Mouse (Mus musculus) embryonic facial prominence, embryonic 11.5 days (tissue): ENCODE results near the gene Fam166a. TPM values are rescaled to one million over a fixed set of nuclear protein-coding genes. Genes with fewer than 3 reads are reported as not detected.

Experiments used
- ATAC-seq: fragments of 200-750 bp; cut with Nextera tagmentation; replicated peaks from 2 replicates; pipeline ENCODE4 v1.8.0; 2017; ENCODE audit warnings: low read depth; ENCODE audit not compliant: insufficient number of reproducible peaks, low FRiP score, low TSS enrichment
- DNase-seq: peaks from one replicate; pipeline ENCODE4 v3.0.0-alpha.2; 2015; ENCODE audit warnings: low spot score
- H3K27ac ChIP-seq: fragments of 300-500 bp; sonication (generic); replicated peaks from 2 replicates; pipeline ENCODE4 v1.5.1; 2014; ENCODE audit warnings: mild to moderate bottlenecking, low read depth, low read length, control low read depth
- H3K27me3 ChIP-seq: fragments of 300-500 bp; sonication (generic); 2 replicates; pipeline ENCODE4 v1.6.1; 2014; ENCODE audit warnings: mild to moderate bottlenecking, low read length, moderate library complexity, mixed read lengths; ENCODE audit not compliant: control insufficient read depth, insufficient read depth
- H3K36me3 ChIP-seq: fragments of 300-500 bp; sonication (generic); replicated peaks from 2 replicates; pipeline ENCODE4 v1.6.1; 2014; ENCODE audit warnings: low read depth, mild to moderate bottlenecking, low read length, moderate library complexity, mixed read lengths; ENCODE audit not compliant: control insufficient read depth, insufficient read depth
- H3K4me1 ChIP-seq: fragments of 300-500 bp; sonication (generic); 2 replicates; pipeline ENCODE4 v1.6.1; 2014; ENCODE audit warnings: low read length, mixed read lengths; ENCODE audit not compliant: control insufficient read depth, insufficient read depth
- H3K4me2 ChIP-seq: fragments of 300-500 bp; sonication (generic); 2 replicates; pipeline ENCODE4 v1.6.1; 2014; ENCODE audit warnings: low read depth, mild to moderate bottlenecking, control low read depth, low read length, moderate library complexity
- H3K4me3 ChIP-seq: fragments of 300-500 bp; sonication (generic); 2 replicates; pipeline ENCODE4 v1.5.1; 2014; ENCODE audit warnings: low read depth, low read length, control low read depth
- H3K9ac ChIP-seq: fragments of 300-500 bp; sonication (generic); replicated peaks from 2 replicates; pipeline ENCODE4 v1.6.1; 2014; ENCODE audit warnings: mild to moderate bottlenecking, control low read depth, low read length
- H3K9me3 ChIP-seq: fragments of 300-500 bp; sonication (generic); replicated peaks from 2 replicates; pipeline ENCODE4 v1.6.1; 2016; ENCODE audit warnings: mild to moderate bottlenecking, low read length, inconsistent platforms, mixed read lengths; ENCODE audit not compliant: control insufficient read depth
- WGBS: fragments of 180-500 bp; shearing (Covaris S2); extraction: QIAGEN DNeasy Blood & Tissue Kit; methylation state at CpG from one replicate; pipeline ENCODE4 v1.1.7; 2014; 5-methylcytosine and 5-hydroxymethylcytosine counted together
- polyA plus RNA-seq: library from polyadenylated mRNA; unstranded; fragments of >200 nt; fragmentation: Nextera tagmentation; extraction: Ambion mirVana; gene quantifications from 2 replicates; pipeline ENCODE4 v1.2.1, GENCODE M21; 2014

Gene Fam166a
- polyA plus RNA-seq, 1 experiment from 2014 or later: not detected

GRCm38 (mm10) chr2:25174866-25175689, 43.5 kb upstream of the Fam166a start:
- no peak for DNase-seq
- Histone ChIP-seq H3K4me3 (no peak overlapping the region), H3K36me3 (no peaks in the 10 kb centered on the region), H3K4me1 (peaks cover 10% of the 10 kb centered on the region), H3K9ac (no peak overlapping the region), H3K4me2 (no peak overlapping the region), H3K27me3 (peaks cover 12% of the 10 kb centered on the region), H3K9me3 (no peaks in the 10 kb centered on the region), H3K27ac (no peak overlapping the region)
- 47% methylated on average over 7 of the region's 7 CpGs for WGBS
- ATAC-seq: no peak

DNA sequence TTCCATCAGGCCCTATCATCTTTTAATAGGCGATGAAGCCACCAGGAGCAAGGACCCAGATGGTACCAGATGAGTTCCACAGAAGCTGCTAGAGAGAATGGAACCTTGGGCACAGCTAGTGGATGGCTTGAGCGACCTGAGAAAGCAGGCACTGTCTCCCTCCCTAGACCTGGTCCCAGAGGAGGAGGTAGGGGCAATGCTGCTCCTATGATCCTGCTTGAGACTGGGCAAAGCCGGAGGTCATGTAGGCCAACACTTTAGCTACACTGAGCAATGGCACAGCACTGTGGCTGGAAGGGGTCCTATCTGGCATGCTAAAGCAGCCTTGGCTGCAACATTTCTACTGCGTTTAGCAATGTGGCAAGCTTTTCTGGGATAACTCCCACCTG, 42.9 kb upstream of the Fam166a start:
- Histone ChIP-seq H3K4me3 (no peak overlapping the region), H3K9me3 (no peaks in the 10 kb centered on the region), H3K4me1 (peaks cover 10% of the 10 kb centered on the region), H3K9ac (no peak overlapping the region), H3K27ac (no peak overlapping the region), H3K27me3 (peaks cover 18% of the 10 kb centered on the region), H3K36me3 (no peaks in the 10 kb centered on the region), H3K4me2 (no peak overlapping the region)
- 78% methylated on average over 4 of the region's 4 CpGs for WGBS
- DNase-seq (no peak), ATAC-seq (no peak)

- ATAC-seq (no peak), DNase-seq (no peak)
- no peak overlapping the region for H3K27ac ChIP-seq
- no peak overlapping the region for H3K9ac ChIP-seq
- 60% methylated on average over 6 of the region's 6 CpGs for WGBS
- H3K4me1 ChIP-seq: peaks cover 10% of the 10 kb centered on the region
- H3K27me3 ChIP-seq: peaks cover 27% of the 10 kb centered on the region
- no peaks in the 10 kb centered on the region for H3K36me3 ChIP-seq
- no peaks in the 10 kb centered on the region for H3K9me3 ChIP-seq
- H3K4me2 ChIP-seq: no peak overlapping the region; the same call in 1 of the 2 replicates
- H3K4me3 ChIP-seq: no peak overlapping the region
Observed at GRCm38 (mm10) chr2:25176573-25176972, 42.0 kb upstream of the Fam166a start.

DNA sequence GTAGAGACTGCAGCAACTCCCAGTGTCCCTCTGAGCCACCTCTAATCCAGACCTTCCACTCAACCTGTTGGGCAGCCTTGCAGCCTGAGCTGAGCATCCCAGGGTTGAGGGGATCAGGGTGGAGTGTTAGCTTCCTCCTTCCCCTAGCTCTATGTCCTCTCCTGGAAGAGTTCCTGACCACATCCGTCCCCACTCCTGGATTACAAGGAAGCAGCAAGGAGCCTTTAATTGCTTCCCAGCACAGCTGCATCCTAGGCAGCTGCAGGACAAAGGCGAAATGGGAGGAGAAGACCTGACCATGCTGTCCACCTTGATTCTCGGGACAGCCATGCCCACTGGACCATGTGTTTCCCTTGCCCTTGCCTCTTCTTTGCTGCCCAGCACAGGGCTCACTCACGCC, 41.5 kb upstream of the Fam166a start:
- ATAC-seq (no peak), DNase-seq (no peak)
- Histone ChIP-seq H3K4me3 (0 out of 2 replicates have a peak overlapping the region, but pooled peaks have one; percentile 1), H3K4me1 (peaks cover 10% of the 10 kb centered on the region), H3K9me3 (no peaks in the 10 kb centered on the region), H3K27ac (no peak overlapping the region), H3K9ac (peak overlapping the region; percentile 23; the same call in 1 of the 2 replicates), H3K4me2 (peak overlapping the region; percentile 0; the same call in 1 of the 2 replicates), H3K36me3 (no peaks in the 10 kb centered on the region), H3K27me3 (peaks cover 30% of the 10 kb centered on the region)
- 42% methylated on average over 4 of the region's 4 CpGs for WGBS

GRCm38 (mm10) chr2:25177685-25178084, 40.9 kb upstream of the Fam166a start:
- H3K4me3 ChIP-seq: no peak overlapping the region
- H3K9ac ChIP-seq: no peak overlapping the region; the same call in 1 of the 2 replicates
- ATAC-seq (no peak), DNase-seq (peak; percentile 55)
- peaks cover 10% of the 10 kb centered on the region for H3K4me1 ChIP-seq
- H3K36me3 ChIP-seq: no peaks in the 10 kb centered on the region
- peaks cover 34% of the 10 kb centered on the region for H3K27me3 ChIP-seq
- H3K4me2 ChIP-seq: 0 out of 2 replicates have a peak overlapping the region, but pooled peaks have one; percentile 0
- no peaks in the 10 kb centered on the region for H3K9me3 ChIP-seq
- WGBS: 5% methylated on average over 6 of the region's 6 CpGs
- 0 out of 2 replicates have a peak overlapping the region, but pooled peaks have one; percentile 20 for H3K27ac ChIP-seq

DNA sequence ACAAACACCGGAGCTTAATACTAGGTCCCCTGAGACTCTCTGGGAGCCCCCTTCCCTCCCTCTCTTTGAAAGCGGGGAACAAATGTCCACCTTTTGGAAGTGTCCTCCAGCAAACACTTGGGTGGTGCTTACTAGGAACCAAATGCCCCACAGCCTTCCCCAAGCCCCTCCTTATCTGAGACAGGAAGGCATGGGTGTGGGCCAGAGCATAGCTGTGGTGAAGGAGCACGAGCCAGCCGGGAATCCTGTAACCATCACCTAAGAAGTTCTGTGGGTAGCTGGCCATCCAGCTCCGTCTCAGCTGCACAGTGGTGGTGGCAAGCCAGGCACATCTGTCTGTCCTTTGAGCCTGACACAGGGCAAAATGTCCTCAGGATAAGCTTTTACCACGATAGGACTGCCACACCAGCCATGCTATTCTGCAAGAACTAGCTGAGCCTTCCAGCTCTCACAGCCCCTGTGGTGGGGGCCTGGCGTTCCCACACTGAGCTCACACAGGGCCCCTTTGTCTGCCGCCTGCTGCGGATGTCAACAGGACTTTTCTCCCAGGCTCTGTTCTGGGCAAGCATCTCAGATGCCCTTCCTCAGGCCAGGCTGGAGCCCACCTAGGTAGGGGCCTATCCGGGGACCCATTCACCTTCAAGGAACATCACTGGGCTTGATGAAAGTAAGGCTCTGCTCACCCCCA, 40.1 kb upstream of the Fam166a start:
- H3K27me3 ChIP-seq: peaks cover 40% of the 10 kb centered on the region
- DNase-seq: peak; percentile 29
- no peaks in the 10 kb centered on the region for H3K36me3 ChIP-seq
- H3K27ac ChIP-seq: peak overlapping the region; percentile 20
- H3K4me1 ChIP-seq: peaks cover 10% of the 10 kb centered on the region
- 23% methylated on average over 10 of the region's 10 CpGs for WGBS
- ATAC-seq: no peak
- H3K4me2 ChIP-seq: no peak overlapping the region
- H3K9me3 ChIP-seq: no peaks in the 10 kb centered on the region
- H3K9ac ChIP-seq: no peak overlapping the region
- no peak overlapping the region for H3K4me3 ChIP-seq

DNA sequence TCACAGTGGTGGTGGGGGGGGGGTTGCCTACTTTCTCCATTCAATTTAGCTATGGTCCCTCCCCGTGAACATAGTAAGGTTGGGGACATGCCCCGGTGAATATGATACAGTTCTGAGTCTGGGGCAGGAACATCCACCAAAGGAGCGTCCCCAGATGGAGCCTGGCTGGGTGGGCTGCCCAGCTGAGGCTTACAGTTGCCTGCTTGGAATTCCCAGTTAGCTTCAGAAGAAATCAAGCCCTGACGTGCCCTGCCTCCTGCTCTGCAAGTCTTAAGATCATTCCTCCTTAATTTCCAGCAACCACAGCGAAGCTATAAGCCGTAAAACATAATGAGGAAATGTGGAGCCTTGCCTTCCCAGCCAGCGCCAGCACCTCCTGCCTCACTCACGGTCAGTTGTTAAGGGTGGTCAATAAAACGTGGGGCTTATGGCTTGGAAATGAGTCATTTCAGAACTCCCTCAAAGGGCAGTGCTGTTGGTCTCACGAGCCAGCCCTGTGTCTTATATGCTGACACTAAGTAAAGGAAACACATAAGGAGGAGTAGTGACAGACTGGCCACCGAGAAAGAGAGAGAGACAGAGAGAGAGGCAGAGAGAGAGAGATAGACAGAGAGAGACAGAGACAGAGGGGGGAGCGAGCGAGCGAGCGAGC, 38.9 kb upstream of the Fam166a start:
- no peak for DNase-seq
- no peaks in the 10 kb centered on the region for H3K9me3 ChIP-seq
- 0 out of 2 replicates have a peak overlapping the region, but pooled peaks have one; percentile 22 for H3K9ac ChIP-seq
- H3K27me3 ChIP-seq: peaks cover 47% of the 10 kb centered on the region
- WGBS: 48% methylated on average over 15 of the region's 15 CpGs
- no peak overlapping the region; the same call in 1 of the 2 replicates for H3K4me2 ChIP-seq
- H3K4me3 ChIP-seq: peak overlapping the region; percentile 59
- peaks cover 10% of the 10 kb centered on the region for H3K4me1 ChIP-seq
- ATAC-seq: no peak
- H3K27ac ChIP-seq: no peak overlapping the region
- H3K36me3 ChIP-seq: no peaks in the 10 kb centered on the region; the same call in 1 of the 2 replicates
